Mouse (Mus musculus): Measurements from ENCODE around the gene Poc1b.
"Not testable (repeated sequence)": the region's sequence is repeated elsewhere in the genome, so short reads cannot be mapped to it uniquely, and the experiment has no call there.

The Poc1b gene

DNA sequence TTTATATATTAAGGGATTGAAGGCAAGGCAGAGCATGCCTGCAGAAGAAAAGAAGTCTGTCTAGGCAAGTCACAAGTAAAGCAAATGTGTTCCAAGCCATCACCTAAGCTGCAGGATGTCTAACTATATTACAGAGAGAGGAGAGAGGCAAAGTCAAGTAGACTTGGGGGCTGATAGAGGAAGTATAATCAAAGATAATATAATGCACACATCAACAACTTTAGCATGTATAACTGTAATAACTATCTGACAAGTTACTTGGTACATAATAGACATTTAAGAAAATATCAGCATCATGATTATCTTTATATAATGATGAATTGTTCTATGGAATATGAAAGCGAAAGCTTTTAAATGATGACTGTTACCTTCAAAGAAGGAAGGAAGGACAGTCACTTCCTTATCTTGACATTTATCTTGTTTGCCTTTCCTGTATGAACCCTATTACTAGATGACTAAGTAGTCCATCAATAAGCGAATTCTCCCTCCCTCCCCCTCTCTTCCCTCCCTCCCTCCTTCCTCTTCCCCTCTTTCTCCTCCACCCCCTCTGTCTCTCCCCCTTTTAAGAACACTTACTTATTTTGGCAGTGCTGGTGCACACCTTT is 87.7 kb downstream of the Poc1b start:
- no peak for DNase-seq (ENCODE audit: low spot score in 2 of 2)

DNA sequence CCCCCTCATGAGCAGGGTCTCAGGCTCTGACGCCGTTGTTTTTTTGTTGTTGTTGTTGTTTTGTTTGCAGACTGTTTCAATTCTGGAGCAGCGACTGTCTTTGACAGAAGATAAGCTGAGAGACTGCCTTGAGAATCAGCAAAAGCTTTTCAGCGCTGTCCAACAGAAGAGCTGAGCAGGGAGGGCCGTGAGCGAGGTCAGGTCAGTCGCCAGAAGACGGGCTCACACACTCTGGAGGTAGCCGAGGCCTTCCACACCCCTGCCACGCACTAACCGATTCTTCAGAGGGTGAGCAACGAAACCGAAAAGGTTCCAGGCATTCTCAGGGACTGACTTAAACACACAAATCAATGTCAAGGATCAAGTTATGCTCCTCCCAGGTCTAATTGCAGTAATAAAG is 89.7 kb downstream of the Poc1b start:
- DNase-seq (ENCODE audit: low spot score in 2 of 2) = no peak

DNA sequence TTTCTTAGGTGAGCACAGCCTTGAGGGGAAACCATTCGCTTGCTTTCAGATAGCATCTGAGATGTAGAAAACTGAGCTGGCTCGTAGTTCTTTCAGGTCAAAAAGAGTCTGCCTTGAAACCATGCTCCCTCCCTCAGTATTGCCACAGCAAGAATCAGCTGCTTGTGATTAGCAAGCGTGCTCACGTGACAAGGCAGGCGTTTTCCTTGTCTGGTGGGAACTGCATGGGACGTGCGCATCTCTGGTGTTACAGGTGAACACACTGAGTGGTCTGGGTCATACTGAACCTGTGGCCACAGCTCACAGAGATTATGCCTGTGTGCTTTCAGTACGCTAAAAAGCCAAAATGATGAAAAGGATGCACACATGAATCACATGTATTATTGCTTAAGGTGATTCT is 90.3 kb downstream of the Poc1b start:
- DNase-seq (ENCODE audit: low spot score in 2 of 2) = no peak

DNA sequence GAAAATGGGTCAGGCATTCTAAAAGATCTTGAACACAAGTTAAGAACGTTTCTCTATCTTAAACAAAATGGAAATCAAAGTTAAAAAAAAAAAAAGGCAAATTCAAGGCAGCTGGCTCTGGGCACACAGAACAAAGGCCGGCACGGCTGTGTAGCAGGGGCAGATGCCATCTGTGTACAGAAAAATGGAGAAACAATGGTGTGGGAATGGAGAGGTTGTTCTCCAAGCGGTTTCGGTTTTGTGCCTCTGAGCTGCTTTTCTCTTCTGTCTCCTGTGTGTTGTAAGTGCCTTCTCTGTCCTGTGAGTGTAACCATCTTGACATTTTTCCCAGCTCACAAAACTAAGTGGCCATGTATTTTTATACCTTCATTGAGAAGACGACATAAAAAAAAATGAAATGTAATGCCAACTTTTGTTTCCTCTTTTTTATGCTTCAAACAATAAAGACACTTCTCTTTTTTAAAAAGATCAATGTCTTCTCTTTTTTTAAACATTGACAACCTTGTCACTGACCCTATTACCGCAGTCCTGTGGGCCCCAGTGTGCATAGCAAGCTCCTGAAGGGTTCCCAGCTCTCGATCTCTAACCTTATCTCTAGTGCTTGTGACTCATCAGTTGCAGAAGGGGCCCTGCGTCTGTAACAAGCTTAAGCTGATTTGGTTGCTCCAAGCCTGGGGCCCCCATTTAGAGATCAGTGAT is 90.9 kb downstream of the Poc1b start:
- no peak for DNase-seq (ENCODE audit: low spot score in 2 of 2)

DNA sequence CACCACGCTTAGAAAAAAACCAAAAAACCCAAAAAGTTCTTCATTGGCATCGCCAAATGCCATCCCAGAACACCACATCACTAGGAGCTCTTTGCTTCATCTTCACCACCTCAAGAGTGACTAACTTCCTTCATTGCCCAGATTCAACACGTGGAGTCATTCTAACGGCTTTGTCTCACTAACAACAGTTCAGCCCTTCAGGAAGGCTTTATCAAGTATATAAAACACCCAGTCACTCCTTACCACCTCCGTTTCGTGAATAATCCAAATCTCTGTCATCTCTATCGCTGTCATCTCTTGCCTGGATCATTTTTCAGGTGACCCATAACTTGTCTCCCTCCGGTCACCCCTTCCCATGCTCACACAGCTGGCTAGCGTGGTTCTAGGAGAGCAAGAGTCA is 92.1 kb downstream of the Poc1b start:
- no peak for DNase-seq (ENCODE audit: low spot score in 2 of 2)

DNA sequence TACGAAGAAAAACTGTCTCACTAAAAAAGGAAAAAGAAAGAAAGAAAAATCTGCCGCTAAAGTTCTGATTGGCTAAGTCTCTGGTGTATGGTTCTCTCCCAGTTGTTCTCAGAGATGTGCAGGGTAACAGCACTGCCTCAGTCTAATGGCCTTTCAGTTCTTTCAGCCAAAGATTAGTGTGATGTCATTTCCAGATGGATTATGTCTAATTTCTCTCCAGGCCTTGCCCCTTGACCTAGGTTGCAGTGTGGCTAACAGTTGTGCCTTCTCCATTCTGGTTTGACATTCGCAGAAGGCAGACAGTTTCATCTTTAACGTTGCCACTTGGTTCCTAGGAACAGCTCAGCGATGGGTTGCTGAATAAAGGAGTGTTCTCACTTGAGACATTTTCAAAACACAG is 94.1 kb downstream of the Poc1b start:
- no peak for DNase-seq (ENCODE audit: low spot score in 2 of 2)

DNA sequence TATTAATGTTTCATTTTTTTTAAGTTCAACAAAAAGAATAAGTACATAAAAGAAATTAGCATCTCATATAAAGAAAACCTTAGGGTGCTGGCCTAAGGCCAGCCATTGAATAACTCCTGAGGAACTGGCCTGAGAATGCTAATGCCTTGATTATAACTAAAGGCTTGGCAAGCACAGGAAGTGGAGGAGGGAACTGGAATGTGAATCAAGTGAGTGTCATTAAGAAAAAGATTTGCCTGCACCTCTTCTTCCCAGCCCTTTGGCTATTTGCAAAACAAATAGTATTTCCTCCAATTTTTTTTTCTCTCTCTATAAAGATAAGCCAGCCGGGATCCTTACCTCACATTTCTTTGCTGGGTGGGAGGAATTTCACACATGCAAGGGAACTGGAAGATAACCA is 95.0 kb downstream of the Poc1b start:
- DNase-seq (ENCODE audit: low spot score in 2 of 2) = peak in 1 of 2 experiments; percentile 27

DNA sequence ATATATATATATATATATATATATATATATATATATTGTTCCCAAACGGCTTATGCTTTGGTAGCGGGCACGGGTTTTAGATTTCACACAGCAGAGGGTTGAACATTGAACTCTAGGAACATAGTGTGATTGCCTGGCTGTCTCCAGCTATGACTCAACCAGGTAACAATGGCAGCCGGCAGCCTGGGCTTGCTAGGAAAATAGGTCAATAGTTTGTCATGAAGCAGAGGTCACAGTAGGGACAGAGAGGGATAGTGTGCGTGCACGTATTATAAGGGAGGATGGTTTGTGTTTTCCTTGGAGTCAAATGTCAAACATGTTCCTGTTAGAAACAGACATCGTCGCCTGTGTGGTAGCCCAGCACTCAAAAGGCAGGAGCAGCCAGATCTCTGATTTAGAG is 95.5 kb downstream of the Poc1b start:
- no peak for DNase-seq (ENCODE audit: low spot score in 2 of 2)

DNA sequence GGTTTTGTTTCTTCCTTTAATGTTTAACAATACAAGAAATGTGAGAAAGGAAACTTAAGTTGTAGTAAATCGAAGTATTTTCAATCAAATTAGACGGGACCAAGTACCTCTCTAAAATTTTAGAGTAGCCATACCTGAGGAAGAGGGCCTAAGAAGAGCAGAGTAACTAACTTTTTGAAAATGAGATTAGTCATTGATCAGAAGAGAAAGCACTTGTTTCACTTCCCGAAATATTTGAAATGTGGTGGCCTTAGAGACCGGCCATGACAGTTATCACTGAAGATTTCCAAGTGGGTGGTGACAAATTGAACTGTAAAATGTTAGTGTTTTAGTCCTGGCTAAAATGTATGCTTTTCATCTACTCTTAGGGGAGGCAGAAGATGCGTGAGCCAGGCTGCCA is 96.3 kb downstream of the Poc1b start:
- no peak for DNase-seq (ENCODE audit: low spot score in 2 of 2)

DNA sequence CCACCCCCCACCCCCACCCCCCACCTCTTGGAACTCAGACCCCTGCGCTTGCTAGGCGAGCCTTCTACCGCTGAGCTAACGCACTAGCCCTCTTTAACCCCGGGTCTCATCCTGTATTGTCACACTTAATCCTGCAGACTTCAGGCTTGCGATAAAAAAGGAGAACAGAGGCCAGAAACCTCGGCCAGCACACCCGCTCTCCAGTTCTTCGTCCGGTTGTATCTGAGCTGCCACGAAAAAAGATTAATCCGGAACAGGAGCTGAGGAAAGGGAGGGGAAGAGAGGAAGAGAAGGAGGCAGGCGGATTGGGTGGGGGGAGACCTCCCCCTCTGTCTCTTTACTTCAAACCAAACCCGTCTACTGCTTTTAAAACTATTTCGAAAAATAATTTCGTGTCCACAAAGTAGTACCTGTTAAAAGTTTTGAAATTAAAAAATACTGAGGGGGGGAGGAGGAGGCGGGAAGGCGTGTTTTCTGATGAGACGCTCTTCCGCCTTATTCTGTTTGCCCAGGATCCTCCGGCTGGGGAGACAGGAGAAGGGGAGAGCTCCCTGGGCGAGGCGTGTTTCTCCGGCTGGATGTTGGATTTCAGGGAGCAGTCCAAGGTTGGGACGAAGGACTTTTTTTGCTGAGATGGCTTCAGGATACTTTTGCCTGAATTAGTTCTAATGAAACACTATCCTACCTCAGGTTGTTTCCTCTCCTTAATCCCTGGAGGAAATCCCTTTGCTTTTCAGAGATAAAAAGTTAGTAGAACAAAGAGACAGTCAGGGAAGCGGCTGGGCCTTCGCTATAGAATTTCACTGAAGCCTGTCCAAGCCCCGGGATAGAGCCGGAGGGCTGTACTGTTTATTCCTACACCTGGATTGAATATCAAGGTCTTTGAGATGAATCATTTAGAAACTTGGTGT is 97.0 kb downstream of the Poc1b start:
- DNase-seq (ENCODE audit: low spot score in 2 of 2) = no peak

DNA sequence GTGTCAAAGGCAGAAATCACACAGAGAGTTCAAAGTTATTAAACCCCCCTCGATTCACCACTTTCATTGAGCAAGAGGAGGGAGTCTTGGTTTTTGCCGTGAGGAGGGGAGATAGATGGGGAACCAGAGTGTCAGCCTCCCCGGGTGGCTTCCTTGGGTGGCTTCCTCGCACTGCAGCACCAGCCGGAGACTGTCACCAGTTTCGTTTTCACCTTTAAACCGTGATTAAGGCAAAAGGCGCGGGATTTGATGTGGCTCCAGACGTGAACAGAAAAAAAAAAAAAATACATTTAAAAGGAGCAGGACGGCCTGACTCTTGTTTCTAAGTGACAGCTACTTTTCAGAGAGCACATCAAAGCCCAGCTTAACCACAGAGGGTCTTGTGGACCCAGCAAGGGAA is 97.7 kb downstream of the Poc1b start:
- peak in 1 of 2 experiments; percentile 24 for DNase-seq (ENCODE audit: low spot score in 2 of 2)

DNA sequence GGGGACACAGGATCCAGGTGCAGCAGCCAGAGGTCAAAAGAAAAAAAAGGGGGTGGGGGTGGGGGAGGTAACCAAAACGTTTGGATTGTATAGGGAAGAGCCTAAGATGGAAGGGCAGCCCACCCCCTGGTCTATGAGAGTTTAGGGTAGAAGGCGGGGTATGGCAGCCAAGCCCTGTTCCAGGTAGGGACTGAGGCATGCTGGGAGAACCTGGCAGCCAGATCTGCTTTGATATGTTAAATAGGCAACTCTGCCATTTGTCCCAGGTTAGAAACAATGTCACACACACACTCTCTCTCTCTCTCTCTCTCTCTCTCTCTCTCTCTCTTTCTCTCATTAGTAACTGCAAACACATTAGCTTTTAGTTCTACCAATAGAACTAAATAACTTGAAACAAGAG is 100.3 kb downstream of the Poc1b start:
- DNase-seq (ENCODE audit: low spot score in 2 of 2) = no peak

DNA sequence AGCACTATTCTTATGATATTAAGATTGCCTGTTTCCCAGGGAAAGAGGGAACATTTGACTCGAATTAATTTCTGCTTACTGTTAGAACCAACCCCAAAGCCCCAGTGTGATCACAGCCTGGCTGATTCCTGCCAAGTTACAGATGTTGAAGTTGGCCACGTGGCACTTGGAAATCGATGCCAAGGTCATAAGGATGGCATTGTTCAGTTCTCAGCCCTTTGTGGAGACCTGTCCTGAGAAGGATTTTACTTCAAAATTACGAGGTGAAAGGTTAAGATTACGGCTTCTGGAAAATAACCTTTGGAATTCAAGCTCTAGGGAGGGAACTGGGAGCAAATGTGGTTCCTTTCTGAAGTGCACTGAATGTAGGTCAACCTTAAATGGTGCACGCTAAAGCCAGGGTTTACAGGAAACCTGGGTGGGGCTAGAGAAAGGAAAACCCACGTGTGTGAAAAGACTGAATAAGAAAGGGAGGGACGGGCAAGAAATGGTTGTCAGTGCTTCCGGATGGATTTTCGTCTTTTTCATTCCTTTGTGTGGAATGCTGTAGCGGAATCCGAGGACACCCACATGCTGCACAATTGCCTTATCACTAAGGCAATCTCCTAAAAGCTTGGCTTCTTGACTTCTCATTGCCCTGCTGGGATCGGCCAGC is 102.4 kb downstream of the Poc1b start:
- no peak for DNase-seq (ENCODE audit: low spot score in 2 of 2)

DNA sequence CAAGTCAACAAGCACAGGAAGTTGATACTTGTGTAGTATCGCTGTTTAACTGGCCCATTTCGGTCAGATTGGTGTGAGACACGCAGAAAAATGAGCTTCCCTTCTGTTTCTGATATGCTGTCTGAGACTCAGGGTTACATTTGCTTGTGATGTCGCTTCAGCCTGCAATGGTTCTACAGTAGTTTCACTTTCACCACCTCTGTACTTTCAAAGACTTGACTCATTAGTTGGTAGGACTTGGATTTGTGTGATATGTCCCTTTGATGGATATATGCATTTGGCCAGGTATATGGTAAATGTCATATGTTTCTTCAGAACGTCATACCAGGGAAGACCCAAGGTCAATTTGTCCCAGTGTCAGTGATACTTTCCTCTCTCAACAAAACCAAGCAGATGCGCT is 104.2 kb downstream of the Poc1b start:
- DNase-seq (ENCODE audit: low spot score in 2 of 2) = no peak

DNA sequence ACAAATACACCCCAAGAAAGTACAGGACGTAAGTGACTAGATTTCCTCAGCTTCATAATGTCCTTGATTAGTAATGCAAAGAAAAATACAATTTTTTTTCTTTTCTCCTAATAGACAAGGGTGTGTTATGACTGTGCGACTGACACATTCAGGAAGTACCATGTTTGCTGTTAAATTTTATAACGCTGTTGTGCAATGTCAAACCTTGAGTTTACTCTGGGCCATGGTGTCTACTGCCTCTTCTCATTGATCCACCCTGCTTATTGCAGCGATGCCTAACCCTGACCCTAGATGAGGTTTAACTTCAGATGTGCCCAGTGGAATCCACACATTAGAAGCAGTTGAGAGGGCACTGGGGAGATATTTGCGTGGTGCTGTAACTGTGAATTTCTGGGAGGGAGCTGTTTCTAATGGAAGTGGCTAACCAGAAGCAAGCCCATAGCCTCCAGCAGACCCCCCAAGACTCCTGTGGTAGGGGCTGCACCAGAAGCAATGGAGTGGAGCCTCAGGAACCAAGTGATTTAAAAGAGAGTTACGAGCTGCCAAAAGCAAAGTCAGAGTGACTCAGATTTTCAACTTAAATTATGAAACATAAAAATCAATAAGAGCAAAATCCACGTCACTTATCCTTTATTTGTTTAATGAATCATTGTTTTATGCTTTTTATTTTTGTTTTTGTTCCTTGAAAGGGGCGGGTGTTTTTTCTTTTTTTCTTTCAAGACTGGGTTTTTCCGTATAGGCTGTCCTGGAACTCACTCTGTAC is 104.8 kb downstream of the Poc1b start:
- no peak for DNase-seq (ENCODE audit: low spot score in 2 of 2)

DNA sequence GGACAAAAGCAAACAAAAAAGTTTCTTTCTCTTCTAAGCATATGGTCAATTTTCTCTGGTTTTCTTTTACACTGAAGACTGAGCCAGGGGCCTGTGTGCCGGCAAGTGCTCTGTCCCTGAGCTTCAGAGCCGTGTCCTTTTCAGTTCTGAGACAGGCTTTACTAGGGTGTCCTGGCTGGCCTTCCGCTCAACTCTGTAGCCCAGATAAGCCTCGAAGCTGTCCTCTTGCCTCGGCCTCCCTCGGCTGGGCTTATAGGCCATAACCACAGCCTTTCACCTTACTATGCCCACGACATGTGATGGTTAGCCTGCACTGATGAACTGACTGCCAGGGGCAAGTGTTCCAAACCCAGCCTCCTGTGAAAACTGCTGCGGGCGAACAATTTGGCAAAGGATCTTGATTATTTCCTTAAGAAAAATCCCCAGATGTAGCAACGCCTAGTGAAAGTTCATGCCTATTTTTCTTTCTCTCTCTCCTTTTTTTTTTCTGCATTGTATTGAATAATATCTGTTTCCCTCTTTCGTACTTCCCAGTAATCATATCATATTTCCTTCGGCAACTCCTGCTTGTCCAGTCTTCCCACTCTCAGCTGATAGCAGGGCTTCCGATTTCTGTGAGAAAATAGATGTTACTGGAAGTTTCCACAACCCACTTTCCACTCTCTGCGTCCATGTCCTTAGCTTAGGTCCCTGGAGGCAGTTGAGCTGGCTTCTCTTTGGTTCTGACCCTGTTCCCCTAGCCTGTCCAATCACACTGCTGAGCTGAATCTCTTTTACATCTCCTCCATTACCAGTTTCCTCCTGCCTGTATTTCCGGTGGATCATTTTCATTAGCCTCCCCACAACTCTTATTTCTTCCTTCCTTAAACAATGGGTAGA is 107.8 kb downstream of the Poc1b start:
- DNase-seq (ENCODE audit: low spot score in 2 of 2) = no peak

DNA sequence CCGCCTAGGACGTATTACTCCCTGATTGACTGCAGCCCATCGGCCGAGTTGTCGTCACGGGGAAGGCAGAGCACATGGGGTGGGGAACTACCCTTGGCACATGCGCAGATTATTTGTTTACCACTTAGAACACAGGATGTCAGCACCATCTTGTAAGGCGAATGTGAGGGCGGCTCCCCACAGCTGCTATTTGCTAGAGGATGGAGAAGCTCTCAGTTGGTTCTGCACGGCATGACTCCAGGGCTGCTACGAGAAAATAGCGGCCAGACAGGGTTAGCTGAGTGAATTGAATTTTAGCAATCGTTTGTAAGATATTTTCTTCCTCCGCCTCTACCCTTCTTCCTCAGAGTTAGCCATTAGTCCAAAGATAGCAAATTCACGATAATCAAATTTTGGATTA is 109.7 kb downstream of the Poc1b start:
- DNase-seq (ENCODE audit: low spot score in 2 of 2) = not testable (repeated sequence)

DNA sequence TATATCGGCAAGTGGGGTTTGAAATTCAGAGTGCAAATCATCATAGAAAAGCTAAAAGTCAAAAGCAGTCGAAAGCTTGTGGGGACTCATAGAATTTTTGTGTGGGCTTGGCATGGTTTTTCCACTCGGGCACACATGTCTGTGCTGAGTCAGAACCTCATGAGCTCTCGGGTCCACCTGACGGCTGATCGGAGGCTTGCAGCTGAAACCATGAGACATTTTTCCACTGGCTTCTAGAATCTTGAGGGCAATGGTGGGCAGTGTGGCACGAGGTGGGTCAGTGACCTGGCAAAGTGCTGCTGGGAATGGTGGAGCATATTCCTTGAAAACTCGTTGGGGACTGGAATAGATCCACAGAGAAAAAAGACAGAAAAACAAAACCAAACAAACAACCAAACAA is 114.7 kb downstream of the Poc1b start:
- DNase-seq (ENCODE audit: low spot score in 2 of 2) = no peak

DNA sequence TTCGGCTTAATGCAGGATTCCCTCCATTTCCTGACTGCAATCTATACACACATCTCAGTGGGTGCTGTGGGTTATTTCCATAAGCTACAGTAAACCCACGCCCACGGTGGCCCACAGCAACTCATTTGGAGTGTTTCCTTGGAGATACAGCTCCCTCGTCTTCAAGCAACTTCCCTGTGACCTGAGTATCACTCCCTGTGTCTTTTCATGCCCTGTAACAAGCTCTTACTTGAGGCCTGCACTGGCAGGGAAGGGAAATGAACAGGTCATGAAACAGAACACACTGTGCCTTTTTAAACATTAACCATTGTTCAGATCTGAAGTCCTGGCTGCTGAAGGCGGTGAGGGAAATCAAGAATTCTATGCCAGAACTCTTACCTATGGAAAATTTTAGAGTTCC is 115.9 kb downstream of the Poc1b start:
- DNase-seq (ENCODE audit: low spot score in 2 of 2) = peak; percentile 52 to 67

DNA sequence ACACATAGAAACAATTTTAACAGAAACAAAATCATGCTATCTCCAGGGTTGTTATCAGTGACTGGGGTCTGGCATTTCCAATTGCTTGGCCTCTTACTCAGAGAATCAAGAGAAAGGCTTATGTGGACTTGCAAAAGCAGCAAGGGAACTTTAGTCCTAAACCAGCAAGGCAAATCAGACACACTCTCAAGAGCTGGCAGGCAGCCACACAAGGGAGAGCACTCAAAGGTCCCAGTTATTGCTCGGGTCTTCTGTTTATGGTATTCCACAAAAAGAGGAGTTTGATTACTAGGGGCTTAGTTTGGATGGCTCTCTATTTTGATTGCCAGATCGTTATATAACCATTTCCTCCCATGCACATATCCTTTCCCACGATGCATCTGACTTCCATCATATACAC is 117.4 kb downstream of the Poc1b start:
- DNase-seq (ENCODE audit: low spot score in 2 of 2) = no peak

DNA sequence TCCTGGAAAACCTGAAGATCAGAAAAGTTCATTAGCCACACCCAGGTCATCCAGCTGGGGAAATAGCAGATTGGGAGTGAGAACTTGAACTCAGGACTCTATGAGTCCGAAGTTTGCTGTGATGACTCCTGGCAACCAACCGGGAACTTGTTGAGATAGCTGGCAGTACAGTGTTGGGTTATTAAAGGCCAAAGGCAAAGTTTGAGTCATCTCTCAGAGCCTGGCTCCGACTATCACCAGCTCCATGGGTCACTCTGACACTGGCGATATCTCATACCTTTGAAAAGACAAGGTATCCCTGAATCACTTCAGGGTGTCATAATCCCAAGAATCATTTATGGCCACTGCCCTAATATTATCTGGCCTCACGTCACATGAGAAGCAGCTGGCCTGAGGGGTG is 119.9 kb downstream of the Poc1b start:
- no peak for DNase-seq (ENCODE audit: low spot score in 2 of 2)

All from right cerebral cortex, postnatal 10 days (tissue).